Mouse (Mus musculus) right cerebral cortex, postnatal 14 days (tissue): ENCODE results near the gene Fyn.
A peak's percentile ranks its signal among the peaks of the same experiment; 100 is the strongest.

Experiments
- DNase-seq: peaks from one replicate; pipeline ENCODE4 v3.0.0; 2022

The Fyn gene

GRCm38 (mm10) chr10:39516541-39517133 lies 148.0 kb downstream of the Fyn start:
- DNase-seq, result no peak

DNA sequence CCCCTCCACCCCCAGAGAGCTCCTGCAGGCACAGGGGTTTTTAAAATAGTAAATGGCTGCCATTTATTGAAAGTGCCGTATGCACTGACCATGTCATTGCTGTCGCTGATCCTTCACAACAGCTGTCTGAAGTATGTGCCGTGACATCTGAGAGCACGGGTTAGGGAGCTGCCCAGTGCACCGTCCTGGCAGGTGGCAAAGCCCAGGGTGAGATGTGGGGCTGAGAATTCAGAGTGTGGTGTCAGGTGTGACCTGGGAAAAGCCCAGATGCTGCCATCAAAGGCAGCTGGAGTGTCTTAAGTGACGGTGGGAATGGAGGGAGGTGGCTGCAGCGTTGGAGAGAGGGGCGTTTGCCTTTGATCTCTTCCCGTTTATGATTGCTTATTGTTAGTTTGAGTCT lies 148.7 kb downstream of the Fyn start:
- no peak for DNase-seq

DNA sequence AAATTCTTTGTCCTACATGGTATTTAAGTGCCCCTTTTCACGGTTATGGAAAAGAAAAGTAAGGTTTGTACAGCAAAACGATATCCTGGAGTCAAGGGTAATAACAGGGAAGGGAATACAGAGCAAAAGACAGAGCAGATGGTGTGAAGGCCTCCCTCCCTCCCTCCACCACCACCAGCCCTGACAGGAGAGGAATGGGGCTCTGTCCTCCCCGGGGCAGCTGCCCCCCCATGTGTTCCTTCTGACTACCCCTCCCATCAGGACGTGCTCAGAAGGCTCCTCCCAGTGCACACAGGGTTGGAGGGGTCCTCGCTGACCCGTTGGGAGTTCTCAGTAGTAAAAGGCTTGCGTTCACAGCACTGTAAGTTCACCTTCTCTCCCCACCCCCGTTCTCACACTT lies 149.6 kb downstream of the Fyn start:
- DNase-seq, result no peak

DNA sequence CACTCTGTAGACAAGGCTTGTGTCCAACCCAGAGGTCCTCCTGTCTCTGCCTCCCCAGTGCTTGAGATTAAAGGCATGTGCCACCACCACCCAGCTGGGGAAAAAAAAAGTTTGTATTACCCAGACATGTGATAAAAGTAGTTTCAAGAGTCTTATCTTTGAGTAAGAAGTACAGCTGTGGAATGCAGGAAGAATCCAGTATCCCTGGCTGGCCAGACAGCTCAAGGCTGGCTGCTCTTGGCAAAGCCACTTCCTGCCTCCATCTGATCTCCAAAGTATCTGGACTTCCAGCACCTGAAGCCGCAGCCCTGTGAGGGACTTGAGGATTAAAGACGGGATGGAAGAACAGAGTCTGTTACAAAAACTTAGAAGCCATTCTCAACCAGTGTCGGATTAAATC lies 150.2 kb downstream of the Fyn start:
- no peak for DNase-seq

DNA sequence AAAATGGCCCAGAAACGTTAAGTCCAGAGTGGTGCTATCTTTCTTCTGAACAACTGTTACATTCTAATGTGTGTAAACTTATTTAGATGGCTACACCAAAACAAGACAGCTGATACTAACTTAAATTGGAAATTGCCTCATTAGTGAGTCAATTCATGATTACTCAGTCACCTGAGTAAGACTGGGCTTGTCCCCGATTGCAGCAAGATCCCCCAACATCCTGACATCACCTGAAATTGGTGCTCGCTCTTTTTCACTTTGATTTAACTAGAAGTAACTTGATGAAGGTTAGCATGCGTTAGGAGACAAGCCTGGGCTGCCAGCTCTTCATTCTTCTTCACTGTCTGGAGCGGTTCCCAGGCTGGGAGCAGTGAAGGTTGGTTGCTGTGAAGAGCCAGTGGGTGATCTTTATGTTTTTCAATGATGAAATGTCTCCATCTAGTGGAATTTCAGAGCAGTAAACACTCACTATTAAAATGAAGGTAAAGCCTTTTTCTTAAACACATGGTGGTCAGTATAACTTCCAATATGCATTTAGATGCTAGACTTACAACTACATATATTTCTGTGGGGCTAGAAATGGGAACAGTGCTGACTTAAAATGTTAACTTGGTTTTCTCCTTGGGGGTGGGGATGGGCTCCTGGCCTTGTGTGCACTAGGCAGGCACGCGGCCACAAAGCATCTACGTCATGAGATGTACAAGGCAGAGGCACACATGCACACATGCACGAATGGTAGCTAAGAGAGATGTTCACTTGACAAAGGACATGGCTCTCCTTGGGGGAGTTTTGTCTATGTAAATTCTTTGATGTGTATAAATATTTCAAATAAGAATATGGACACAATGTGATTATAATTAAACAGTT lies 151.7 kb downstream of the Fyn start:
- peak; percentile 54 for DNase-seq

DNA sequence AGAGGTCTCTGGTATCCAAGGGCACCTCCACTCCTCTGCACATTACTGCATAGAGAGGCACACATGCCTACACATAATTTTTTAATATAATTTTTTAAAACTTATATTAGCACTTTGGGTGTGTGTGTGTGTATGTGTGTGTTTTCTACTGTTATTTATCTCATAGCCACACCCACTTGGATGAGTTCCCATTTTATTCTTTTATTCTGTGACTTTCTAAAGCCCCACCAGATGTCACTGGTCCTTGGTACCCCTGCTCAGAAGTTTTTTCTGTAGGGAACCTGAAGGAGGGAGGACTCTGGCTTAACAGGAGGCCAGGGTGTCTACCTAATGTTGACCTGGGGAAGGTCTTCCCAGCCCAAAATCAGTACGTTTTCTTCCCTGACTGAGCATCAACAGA lies 152.7 kb downstream of the Fyn start:
- no peak for DNase-seq

DNA sequence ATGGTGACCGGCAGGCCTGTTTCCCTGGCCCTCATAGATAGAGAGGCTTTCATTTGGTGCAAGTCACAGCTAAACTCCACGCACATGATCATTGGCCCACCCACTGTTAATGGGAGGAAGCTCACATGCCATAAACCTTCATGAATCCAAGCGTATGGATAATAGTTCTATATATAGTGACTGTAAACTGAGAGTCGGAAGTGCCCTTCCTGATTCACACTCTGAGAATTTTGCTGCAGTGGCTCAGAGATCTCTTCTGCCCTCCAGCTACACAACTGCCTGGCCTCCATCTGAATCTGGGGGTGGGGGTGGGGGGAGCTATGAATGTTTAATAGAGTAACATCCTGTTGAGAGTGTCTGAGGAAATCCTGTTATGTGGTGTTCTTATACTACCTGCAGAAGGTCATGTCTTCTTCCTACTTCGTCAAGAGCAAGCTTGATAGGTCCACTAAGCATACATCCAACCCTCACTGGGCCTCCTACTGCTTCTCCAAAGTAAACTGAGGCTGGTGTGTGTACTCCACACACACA lies 153.3 kb downstream of the Fyn start:
- no peak for DNase-seq

DNA sequence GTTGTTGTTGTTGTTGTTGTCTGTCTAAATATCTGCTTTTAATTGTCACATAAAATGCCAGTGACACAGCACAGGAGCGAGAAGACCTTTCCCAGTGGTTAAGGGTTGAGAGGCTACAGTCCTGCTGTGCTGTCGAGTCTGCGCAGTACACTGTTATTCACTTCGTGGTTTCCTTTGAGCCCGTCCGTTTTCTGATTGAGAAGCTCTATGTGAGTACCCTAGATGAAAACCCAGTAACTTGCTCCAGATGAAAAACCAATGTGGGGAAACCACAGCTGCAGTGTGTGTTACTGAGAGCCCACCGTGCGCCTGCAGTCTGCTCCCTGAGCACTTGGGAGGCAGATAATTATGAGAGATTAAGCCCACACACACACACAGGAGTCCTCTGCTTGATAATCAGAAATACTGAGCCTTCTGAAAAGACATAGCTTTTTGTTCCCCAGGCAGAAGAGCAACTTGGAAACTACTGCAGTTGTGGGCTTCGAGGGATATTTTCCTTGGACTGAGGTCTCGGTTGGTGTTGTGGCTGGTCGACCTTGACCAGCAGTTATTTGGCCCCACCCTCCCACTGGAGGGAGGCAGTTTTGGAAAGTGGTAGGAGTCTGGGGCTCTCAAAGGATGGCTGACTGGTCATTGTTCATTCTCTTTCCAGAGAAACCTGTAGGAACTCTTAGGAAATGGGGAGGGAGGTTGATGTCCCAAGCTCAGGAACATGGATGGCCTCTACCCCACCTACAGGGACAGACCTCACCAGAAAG lies 154.4 kb downstream of the Fyn start:
- no peak for DNase-seq

DNA sequence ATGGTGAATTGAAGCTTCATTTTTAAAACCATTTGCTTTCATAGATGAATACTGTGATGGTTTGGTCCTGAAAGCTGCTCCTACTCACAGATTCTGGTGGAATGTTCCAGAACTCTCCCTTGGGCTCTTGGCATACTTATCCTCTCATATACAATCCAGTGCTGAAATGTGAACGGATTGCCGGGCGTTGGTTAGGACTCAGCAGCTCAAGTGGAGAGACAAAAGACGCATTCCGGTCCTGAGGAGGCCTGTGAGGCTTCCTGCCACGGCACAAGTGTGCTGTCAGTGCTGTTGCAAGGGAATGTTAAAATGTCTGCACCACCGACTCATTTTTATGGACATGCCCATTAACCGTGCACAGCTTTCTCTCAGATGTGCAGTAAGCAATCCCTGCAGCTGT lies 155.7 kb downstream of the Fyn start:
- DNase-seq, result no peak

DNA sequence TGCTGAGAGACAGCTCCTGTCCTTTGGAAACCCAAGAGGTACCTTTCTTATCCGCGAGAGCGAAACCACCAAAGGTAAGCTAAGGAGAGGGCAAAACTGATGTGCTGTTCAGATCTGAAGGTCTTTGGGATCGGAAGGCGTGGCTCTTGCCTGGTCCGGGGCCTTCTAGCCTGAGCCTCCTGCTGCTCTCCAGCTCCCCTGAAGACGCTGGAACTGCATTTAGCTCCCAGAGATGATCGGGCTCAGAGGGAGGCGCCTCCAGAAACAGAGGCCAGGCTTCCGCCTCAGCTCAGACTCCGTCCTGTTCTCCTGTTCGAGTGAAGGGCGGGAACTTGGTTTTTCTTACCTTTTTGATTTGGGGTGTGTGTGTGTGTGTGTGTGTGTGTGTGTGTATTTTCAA lies 156.8 kb downstream of the Fyn start:
- no peak for DNase-seq

DNA sequence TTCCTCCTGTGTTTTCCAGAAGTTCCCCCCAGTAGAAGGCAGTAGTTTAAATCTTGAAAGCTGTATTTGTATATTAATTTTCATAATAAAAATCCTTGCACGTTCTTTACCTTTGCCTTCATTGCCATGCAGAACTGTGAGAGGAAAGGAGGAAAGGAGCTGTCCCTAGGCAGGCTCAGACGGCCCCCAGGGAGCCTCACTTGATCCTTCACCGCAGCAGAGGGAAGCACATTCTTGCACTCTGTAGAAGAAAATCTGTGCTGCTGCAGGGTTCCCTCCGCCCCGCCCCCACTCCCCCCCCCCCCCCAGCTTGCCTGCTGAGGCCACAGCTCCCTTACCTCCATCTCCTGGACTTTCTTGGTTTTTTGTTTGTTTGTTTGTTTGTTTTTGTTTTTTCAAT lies 158.5 kb downstream of the Fyn start:
- no peak for DNase-seq

DNA sequence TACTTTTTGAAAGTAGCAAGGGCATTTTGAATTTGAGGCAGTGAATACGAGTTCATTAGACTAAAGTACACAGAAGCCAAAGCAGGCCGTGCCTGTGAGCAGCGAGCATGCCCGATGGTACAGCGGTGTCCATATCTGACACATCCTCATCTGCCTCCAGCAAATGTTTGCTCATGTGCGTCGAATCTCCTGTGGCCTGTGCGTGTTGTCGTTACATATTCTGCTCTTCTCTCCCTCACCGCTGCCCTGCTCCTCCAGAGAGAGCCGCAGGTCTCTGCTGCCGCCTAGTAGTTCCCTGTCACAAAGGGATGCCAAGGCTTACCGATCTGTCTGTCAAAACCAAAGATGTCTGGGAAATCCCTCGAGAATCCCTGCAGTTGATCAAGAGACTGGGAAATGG lies 160.5 kb downstream of the Fyn start:
- DNase-seq, result no peak

GRCm38 (mm10) chr10:39532008-39532740 lies 163.5 kb downstream of the Fyn start:
- DNase-seq, result no peak

DNA sequence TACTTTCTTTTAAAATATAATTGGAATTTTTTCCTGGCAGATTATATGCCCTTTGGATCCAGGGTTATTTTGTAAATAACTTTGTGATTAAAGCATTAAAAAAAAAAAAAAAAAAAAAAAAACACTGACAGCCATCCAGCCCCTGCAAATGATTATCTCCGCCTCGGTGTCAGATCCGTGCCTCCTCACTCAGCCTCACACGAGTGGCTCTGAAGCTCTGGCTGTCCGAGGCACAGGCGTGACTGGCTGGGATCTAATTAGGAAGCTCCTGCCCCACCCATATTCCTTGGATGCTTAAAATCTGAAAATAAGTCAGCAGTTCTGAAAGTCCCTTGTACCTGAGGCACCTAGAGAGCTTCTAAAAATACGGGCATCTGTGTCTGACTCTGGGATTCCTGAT lies 164.2 kb downstream of the Fyn start:
- no peak for DNase-seq

GRCm38 (mm10) chr10:39534324-39535026 lies 165.8 kb downstream of the Fyn start:
- no peak for DNase-seq

DNA sequence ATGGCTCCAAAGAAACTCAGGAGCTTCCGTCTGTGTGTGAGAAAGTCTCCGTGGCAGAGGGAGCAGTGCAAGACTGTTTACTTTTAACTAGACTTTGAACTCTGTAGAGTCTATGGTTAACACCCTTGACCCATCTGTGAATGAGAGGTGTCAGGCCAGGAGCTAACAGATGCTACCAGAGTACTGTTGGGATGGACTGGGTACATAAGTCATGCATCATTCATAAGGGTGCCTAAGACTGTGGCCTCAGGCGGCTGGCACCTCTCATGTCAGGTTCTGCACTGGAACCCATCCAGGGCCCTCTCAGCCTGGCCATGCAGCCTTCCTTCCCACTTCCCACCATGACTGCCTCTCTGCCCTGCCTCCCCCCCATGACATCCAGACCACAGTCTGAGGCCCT lies 166.7 kb downstream of the Fyn start:
- no peak for DNase-seq

DNA sequence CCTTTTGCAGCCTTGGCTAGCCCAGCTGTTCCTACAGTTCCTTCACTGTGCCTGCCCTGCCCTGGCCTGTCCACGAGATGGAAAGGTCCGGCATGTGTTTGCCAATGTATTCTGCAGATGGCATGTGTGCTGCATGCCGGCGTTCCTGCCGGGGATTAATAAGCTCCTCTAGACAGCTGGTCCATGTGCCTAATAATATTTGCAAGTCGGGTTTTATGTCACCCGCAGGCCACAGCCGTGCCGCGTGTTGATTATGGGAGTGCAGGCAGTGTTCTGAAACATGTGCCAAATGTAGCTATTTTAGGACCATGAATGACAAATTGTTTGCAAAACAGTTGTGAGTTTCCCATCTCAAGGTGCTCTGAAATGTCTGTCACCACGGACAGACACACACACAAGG lies 167.6 kb downstream of the Fyn start:
- no peak for DNase-seq

DNA sequence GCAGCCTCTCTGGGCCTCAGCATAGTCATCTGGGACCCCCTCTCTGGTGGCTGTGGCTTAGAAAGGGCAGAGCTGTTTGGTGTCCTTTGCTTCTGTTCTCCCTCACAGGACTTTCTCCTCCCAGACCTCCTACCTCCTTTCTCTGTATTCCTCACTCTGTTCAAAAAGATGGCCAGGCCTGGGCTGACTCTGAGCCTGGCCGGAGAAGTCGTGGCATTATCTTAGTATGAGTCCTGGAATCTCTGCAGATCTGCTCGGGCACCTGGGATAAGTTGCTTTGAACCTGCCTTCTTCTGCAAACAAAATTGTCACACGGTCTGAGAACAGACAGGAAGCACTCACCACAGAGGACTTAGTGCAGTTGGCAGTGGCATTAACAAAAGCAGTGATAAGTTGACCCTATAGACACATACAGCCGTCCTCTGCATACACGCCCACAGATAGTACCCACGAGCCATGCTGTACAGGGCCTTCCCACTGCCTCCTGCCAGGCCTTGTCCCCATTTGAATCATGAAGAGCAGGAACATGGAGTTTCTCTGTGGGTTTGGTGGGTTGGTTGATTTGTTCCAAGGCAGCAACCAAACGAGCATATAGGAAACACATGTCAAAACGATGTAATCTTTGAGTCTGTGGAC lies 171.5 kb downstream of the Fyn start:
- no peak for DNase-seq

GRCm38 (mm10) chr10:39540995-39541394 lies 172.3 kb downstream of the Fyn start:
- no peak for DNase-seq

- DNase-seq, result no peak
Observed at GRCm38 (mm10) chr10:39541451-39541874, 172.8 kb downstream of the Fyn start.

DNA sequence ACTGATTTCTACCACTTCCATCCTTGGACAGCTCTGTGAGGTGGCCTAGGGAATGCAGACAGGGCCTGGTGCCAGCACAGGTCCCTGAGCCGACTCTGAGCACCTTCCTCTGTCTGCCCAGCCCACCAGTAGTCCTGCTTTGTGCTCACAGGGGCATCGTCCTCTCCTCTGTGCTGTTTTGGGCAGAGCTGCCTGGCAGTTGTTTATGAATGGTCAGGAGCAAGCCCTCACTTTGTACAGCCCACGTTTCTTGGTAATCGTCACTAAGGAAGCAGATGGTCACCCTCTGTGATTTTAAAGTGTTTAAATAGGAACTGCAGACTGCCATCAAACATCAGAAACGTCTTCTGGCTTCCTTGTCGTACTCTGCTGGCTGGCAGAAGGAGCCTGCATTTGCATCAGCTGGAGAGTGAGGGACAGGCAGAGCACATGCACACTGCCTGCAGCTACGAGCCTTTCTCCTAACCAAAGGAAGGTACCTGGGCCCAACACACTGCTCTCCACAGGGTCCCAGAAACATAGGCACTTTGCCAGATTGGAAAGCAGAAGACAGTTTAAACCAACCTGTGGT lies 173.4 kb downstream of the Fyn start:
- DNase-seq, result no peak
